25 mouse cellular contexts compared by ENCODE assay signal in genomic region chr5:114720784-114721183, GRCm38 (mm10).
"Had no signal": no experiment of that assay in that cellular context is flagged by ENCODE, and none has a peak within 500 bp of the region (broad histone marks: within the 10 kb centered on the region; RNA-seq: fewer than 3 reads in every experiment).

No protein-coding gene starts in this region.

- H3K27ac ChIP-seq: left cerebral cortex, adult 2 months; limb, embryonic 13.5 days; liver, embryonic 12.5 days; liver, embryonic 15.5 days; lung, embryonic 15.5 days; midbrain, embryonic 12.5 days; midbrain, embryonic 15.5 days; neural tube, embryonic 12.5 days; neural tube, embryonic 15.5 days; stomach, postnatal 0 days had no signal

- H3K4me2 ChIP-seq: limb, embryonic 13.5 days; liver, embryonic 12.5 days; liver, embryonic 15.5 days; lung, embryonic 15.5 days; midbrain, embryonic 12.5 days; midbrain, embryonic 15.5 days; neural tube, embryonic 12.5 days; neural tube, embryonic 15.5 days had no signal

- H3K27me3 ChIP-seq: limb, embryonic 13.5 days; liver, embryonic 12.5 days; liver, embryonic 15.5 days; lung, embryonic 15.5 days; midbrain, embryonic 12.5 days; midbrain, embryonic 15.5 days; neural tube, embryonic 12.5 days; neural tube, embryonic 15.5 days had no signal

- DNase-seq: kidney, adult 9 months; kidney, postnatal 25 days; layer of hippocampus, postnatal 36 days; liver; lung, adult 18-20 months; lung, postnatal 10 days; lung, postnatal 36 days; right cerebral cortex, adult 18-20 months; right cerebral cortex, postnatal 14 days; right cerebral cortex, postnatal 4 days; thymus, adult 2 months; thymus, postnatal 14 days; thymus, postnatal 4 days had no signal

- H3K4me1 ChIP-seq: liver, embryonic 12.5 days; lung, embryonic 15.5 days; midbrain, embryonic 12.5 days; midbrain, embryonic 15.5 days; neural tube, embryonic 12.5 days; neural tube, embryonic 15.5 days had no signal

- ATAC-seq: inflammation-experienced regulatory T-cells, adult 6 months; intestine, embryonic 16.5 days; liver, embryonic 12.5 days; midbrain, embryonic 15.5 days had no signal

- H3K4me3 ChIP-seq: left cerebral cortex, adult 2 months; limb, embryonic 13.5 days; liver, embryonic 12.5 days; liver, embryonic 15.5 days; lung, embryonic 15.5 days; midbrain, embryonic 12.5 days; midbrain, embryonic 15.5 days; neural tube, embryonic 12.5 days; neural tube, embryonic 15.5 days had no signal

- H3K9ac ChIP-seq: limb, embryonic 13.5 days; liver, embryonic 12.5 days; liver, embryonic 15.5 days; lung, embryonic 15.5 days; midbrain, embryonic 12.5 days; midbrain, embryonic 15.5 days; neural tube, embryonic 12.5 days; neural tube, embryonic 15.5 days had no signal

- H3K9me3 ChIP-seq: liver, embryonic 12.5 days; liver, embryonic 15.5 days; lung, embryonic 15.5 days; midbrain, embryonic 12.5 days; midbrain, embryonic 15.5 days; neural tube, embryonic 12.5 days; neural tube, embryonic 15.5 days had no signal
